ENCODE assay signal across 10 mouse cellular contexts in genomic region chr2:35110521-35110920, GRCm38 (mm10). TPM values are rescaled to one million over a fixed set of nuclear protein-coding genes. Genes with fewer than 3 reads are reported as not detected.
DNase-seq lines count a peak whose midpoint lies in the region; ATAC-seq and TF ChIP-seq lines count a peak whose summit lies in the region.
"Had no signal": no experiment of that assay in that cellular context is flagged by ENCODE, and none has a peak within 500 bp of the region (broad histone marks: within the 10 kb centered on the region; RNA-seq: fewer than 3 reads in every experiment).

No protein-coding gene starts in this region.

- H3K9me3 ChIP-seq in hindbrain, embryonic 10.5 days: no peaks in the 10 kb centered on the region
- no peaks in the 10 kb centered on the region for H3K9me3 ChIP-seq in hindbrain, embryonic 12.5 days (replicated peaks)
- H3K9me3 ChIP-seq in MEL (replicated peaks; ENCODE audit: insufficient read depth, low read length): no peaks in the 10 kb centered on the region
- no peaks in the 10 kb centered on the region for H3K9me3 ChIP-seq in liver, embryonic 13.5 days (replicated peaks)

- no peak overlapping the region for H3K27ac ChIP-seq in hindbrain, embryonic 10.5 days
- no peak overlapping the region for H3K27ac ChIP-seq in hindbrain, embryonic 12.5 days
- no peak overlapping the region for H3K27ac ChIP-seq in MEL (ENCODE audit: control insufficient read depth, low read depth, low read length)
- no peak overlapping the region for H3K27ac ChIP-seq in liver, embryonic 13.5 days

- DNase-seq in hindbrain, embryonic 10.5 days (ENCODE audit: low spot score): no peak
- DNase-seq in A20 (ENCODE audit: low read depth, low spot score) (peak; percentile 68), MEL (ENCODE audit: low read depth, low spot score) (peak; percentile 29)
- DNase-seq in liver, embryonic 13.5 days: no peak
- DNase-seq in right cerebral cortex, postnatal 36 days (ENCODE audit: low spot score in 2 of 2): no peak
- no peak for DNase-seq in spleen, postnatal 4 days (ENCODE audit: low spot score in 2 of 2)
- DNase-seq in urinary bladder, postnatal 10 days (ENCODE audit: low spot score): no peak
- DNase-seq: gastrocnemius, postnatal 14 days; spleen, adult 18-20 months had no signal

- no peaks in the 10 kb centered on the region for H3K79me2 ChIP-seq in MEL (ENCODE audit: control insufficient read depth, insufficient read depth, low read length, poor library complexity)

- no peaks in the 10 kb centered on the region for H3K27me3 ChIP-seq in hindbrain, embryonic 10.5 days (ENCODE audit: insufficient read depth, poor library complexity, severe bottlenecking)
- no peaks in the 10 kb centered on the region for H3K27me3 ChIP-seq in hindbrain, embryonic 12.5 days
- no peaks in the 10 kb centered on the region for H3K27me3 ChIP-seq in MEL (ENCODE audit: control insufficient read depth in 1 of 2, insufficient read depth in 2 of 2, low read length in 2 of 2)
- H3K27me3 ChIP-seq in liver, embryonic 13.5 days: no peaks in the 10 kb centered on the region

- TF ChIP-seq EP300 in MEL (IDR thresholded peaks at IDR 0.05; ENCODE audit: low read depth in 1 of 2, low read length in 2 of 2): no peak

- H3K36me3 ChIP-seq in hindbrain, embryonic 10.5 days: peaks cover 15% of the 10 kb centered on the region
- peaks cover 4% of the 10 kb centered on the region; the same call in 1 of the 2 replicates for H3K36me3 ChIP-seq in hindbrain, embryonic 12.5 days
- peaks cover 0 to 9% of the 10 kb centered on the region in 2 experiments; a peak in 3 of 4 replicates for H3K36me3 ChIP-seq in MEL (ENCODE audit: control insufficient read depth in 1 of 2, insufficient read depth in 2 of 2, low read length in 2 of 2)
- H3K36me3 ChIP-seq in liver, embryonic 13.5 days: peaks cover 7% of the 10 kb centered on the region; the same call in 1 of the 2 replicates

- no peak for ATAC-seq in hindbrain, embryonic 12.5 days (ENCODE audit: low FRiP score)
- ATAC-seq in liver, embryonic 13.5 days (ENCODE audit: low read depth): no peak

- no peak overlapping the region for H3K9ac ChIP-seq in hindbrain, embryonic 12.5 days
- peak overlapping the region; percentile 32; the same call in 1 of the 2 replicates for H3K9ac ChIP-seq in MEL (ENCODE audit: control insufficient read depth, low read depth, low read length, poor library complexity, severe bottlenecking)
- H3K9ac ChIP-seq in liver, embryonic 13.5 days: no peak overlapping the region

- TF ChIP-seq POLR2A in MEL (IDR thresholded peaks at IDR 0.05; ENCODE audit: control insufficient read depth in 1 of 2, insufficient read depth in 1 of 2, low read depth in 1 of 2, low read length in 2 of 2, poor library complexity in 1 of 2): no peak

- no peak overlapping the region; the same call in 1 of the 2 replicates for H3K4me2 ChIP-seq in hindbrain, embryonic 12.5 days (replicated peaks)
- H3K4me2 ChIP-seq in liver, embryonic 13.5 days: peak overlapping the region; percentile 91

- peaks cover 13% of the 10 kb centered on the region for H3K4me1 ChIP-seq in hindbrain, embryonic 10.5 days (replicated peaks)
- peaks cover 4% of the 10 kb centered on the region; the same call in 1 of the 2 replicates for H3K4me1 ChIP-seq in hindbrain, embryonic 12.5 days
- peaks cover 0 to 5% of the 10 kb centered on the region in 2 experiments; a peak in 1 of 4 replicates for H3K4me1 ChIP-seq in MEL (ENCODE audit: control insufficient read depth in 1 of 2, insufficient read depth in 2 of 2, low read length in 2 of 2)
- H3K4me1 ChIP-seq in liver, embryonic 13.5 days (replicated peaks): peaks cover 23% of the 10 kb centered on the region

- H3K4me3 ChIP-seq in hindbrain, embryonic 10.5 days: 0 out of 2 replicates have a peak overlapping the region, but pooled peaks have one; percentile 92
- H3K4me3 ChIP-seq in hindbrain, embryonic 12.5 days: no peak overlapping the region
- H3K4me3 ChIP-seq in MEL (ENCODE audit: control insufficient read depth in 1 of 2, insufficient read depth in 1 of 2, low read depth in 2 of 2, low read length in 2 of 2): peak overlapping the region; percentile 26 to 76
- peak overlapping the region; percentile 84 for H3K4me3 ChIP-seq in liver, embryonic 13.5 days (replicated peaks)

- TF ChIP-seq RAD21 in MEL (IDR thresholded peaks at IDR 0.05; ENCODE audit: low read depth, low read length): no peak

- WGBS in hindbrain, embryonic 10.5 days: 87% methylated on average over 2 of the region's 2 CpGs
- WGBS in hindbrain, embryonic 12.5 days: 81% methylated on average over 2 of the region's 2 CpGs
- 44% methylated on average over 2 of the region's 2 CpGs for WGBS in liver, embryonic 13.5 days (ENCODE audit: insufficient replicate concordance)

- no peak for TF ChIP-seq CTCF in MEL (IDR thresholded peaks at IDR 0.05 in 2 of 3, conservative IDR thresholded peaks at IDR 0.05 in 1 of 3; ENCODE audit: control insufficient read depth in 1 of 3, insufficient read depth in 1 of 3, low read depth in 2 of 3, low read length in 3 of 3, poor library complexity in 1 of 3, severe bottlenecking in 1 of 3)

TF ChIP-seq in MEL, 35 proteins besides CTCF, POLR2A, EP300 and RAD21:
- TF ChIP-seq POLR2AphosphoS5 (IDR thresholded peaks at IDR 0.05; ENCODE audit: borderline replicate concordance, low read depth, low read length) (no peak), MXI1 (IDR thresholded peaks at IDR 0.05; ENCODE audit: low read depth, low read length) (no peak), NRF1 (IDR thresholded peaks at IDR 0.05; ENCODE audit: insufficient read depth, low read depth, low read length, poor library complexity, severe bottlenecking) (no peak), TCF12 (IDR thresholded peaks at IDR 0.05; ENCODE audit: low read depth, low read length) (no peak), ETS1 (IDR thresholded peaks at IDR 0.05; ENCODE audit: low read depth, low read length) (no peak)

RNA-seq across cellular contexts. Expression of gene Cntrl, which starts 1.2 kb away (rescaled TPM):
- 21.1 and 28.7 TPM in 2 replicates for polyA plus RNA-seq in hindbrain, embryonic 10.5 days (2016; fragmentation: Nextera tagmentation; extraction: Ambion mirVana)
- polyA plus RNA-seq in hindbrain, embryonic 12.5 days (2016; fragmentation: Nextera tagmentation; extraction: Ambion mirVana): 21.3 and 22.7 TPM in 2 replicates
- total RNA-seq in MEL (2012; rRNA removed): 16.5 and 17.0 TPM in 2 replicates
- polyA plus RNA-seq in MEL (2012; ENCODE audit: insufficient read depth in 1 of 2, insufficient read length in 2 of 2, low read depth in 1 of 2, low replicate concordance in 2 of 2, missing spikeins in 1 of 2): 10 to 100 TPM in 1 of 2 experiments, not detected in 1; 24.0 TPM
- polyA plus RNA-seq in liver, embryonic 13.5 days (2015; fragmentation: Nextera tagmentation; extraction: Ambion mirVana): 9.8 and 10.0 TPM in 2 replicates

RNA-seq across cellular contexts. Expression of gene AI182371, which starts 9.2 kb away (rescaled TPM):
- polyA plus RNA-seq in hindbrain, embryonic 10.5 days (2016; fragmentation: Nextera tagmentation; extraction: Ambion mirVana): 0.12 TPM in 1 of 2 replicates, not detected in the other
- polyA plus RNA-seq in hindbrain, embryonic 12.5 days (2016; fragmentation: Nextera tagmentation; extraction: Ambion mirVana): 0.31 and 0.36 TPM in 2 replicates
- total RNA-seq in MEL (2012; rRNA removed): 0.12 TPM in 1 of 2 replicates, not detected in the other
- polyA plus RNA-seq in MEL (2012; ENCODE audit: insufficient read depth in 1 of 2, insufficient read length in 2 of 2, low read depth in 1 of 2, low replicate concordance in 2 of 2, missing spikeins in 1 of 2): under 1 TPM in 1 of 2 experiments, not detected in 1; 0.40 TPM
- 9.9 and 13.4 TPM in 2 replicates for polyA plus RNA-seq in liver, embryonic 13.5 days (2015; fragmentation: Nextera tagmentation; extraction: Ambion mirVana)

RNA-seq across cellular contexts. Expression of gene Hc, which starts 49.3 kb away (rescaled TPM):
- polyA plus RNA-seq in hindbrain, embryonic 10.5 days (2016; fragmentation: Nextera tagmentation; extraction: Ambion mirVana): 0.44 TPM in 1 of 2 replicates, not detected in the other
- 0.14 TPM in 1 of 2 replicates, not detected in the other for polyA plus RNA-seq in hindbrain, embryonic 12.5 days (2016; fragmentation: Nextera tagmentation; extraction: Ambion mirVana)
- total RNA-seq in MEL (2012; rRNA removed): not detected in 2 replicates
- polyA plus RNA-seq in MEL (2012; ENCODE audit: insufficient read depth in 1 of 2, insufficient read length in 2 of 2, low read depth in 1 of 2, low replicate concordance in 2 of 2, missing spikeins in 1 of 2): not detected
- polyA plus RNA-seq in liver, embryonic 13.5 days (2015; fragmentation: Nextera tagmentation; extraction: Ambion mirVana): 17.8 and 26.3 TPM in 2 replicates
- total RNA-seq: gastrocnemius, postnatal 14 days had no signal

Comparison
In these comparisons a context has a peak if more than half of its experiments do, and no peak if none do; other contexts are left out.
1. DNase-seq: peak in A20 (single experiment) and MEL (single experiment); none in hindbrain, embryonic 10.5 days (single experiment), liver, embryonic 13.5 days (single experiment), right cerebral cortex, postnatal 36 days (0 of 2), spleen, postnatal 4 days (0 of 2) and urinary bladder, postnatal 10 days (single experiment).
2. RNA of gene Hc, which starts 49.3 kb away (polyA plus RNA-seq): 17.8 to 26.3 TPM in liver, embryonic 13.5 days; 0.44 TPM in hindbrain, embryonic 10.5 days, 0.14 TPM in hindbrain, embryonic 12.5 days and not detected in MEL; every median in the first group is over 10 times any median in the second.